In the genomic region with DNA sequence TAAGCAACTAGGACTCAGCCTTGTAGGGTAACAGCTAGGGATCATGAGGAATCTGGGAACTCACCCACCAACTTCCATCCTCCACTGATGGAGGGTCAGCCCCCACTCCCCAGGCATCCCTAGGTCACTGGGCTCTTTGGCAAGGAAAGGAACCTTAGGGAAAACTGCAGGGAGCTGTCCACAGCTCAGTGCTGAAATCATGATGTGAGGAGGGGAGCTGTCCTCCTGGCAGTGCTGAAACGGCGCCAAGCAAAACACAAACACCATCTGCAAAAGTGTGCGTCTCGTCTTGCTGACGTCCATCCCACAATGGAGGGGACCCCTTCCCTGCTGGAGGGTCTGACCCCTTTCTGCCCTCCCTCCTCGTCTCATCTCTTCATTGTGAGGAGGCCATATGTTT, we compare ENCODE assay signal across 8 mouse cellular contexts.
DNase-seq lines count a peak whose midpoint lies in the region; ATAC-seq lines count a peak whose summit lies in the region.

No protein-coding gene starts in this region.

- H3K9me3 ChIP-seq in liver, embryonic 12.5 days (replicated peaks): 0 out of 2 replicates have a peak, but pooled peaks cover 5% of the 10 kb centered on the region
- H3K9me3 ChIP-seq in limb, embryonic 10.5 days (replicated peaks): no peaks in the 10 kb centered on the region

- intact Hi-C loops in left cerebral cortex, postnatal 25 days (cut with DNase I): no loop called here

- no peak overlapping the region for H3K27ac ChIP-seq in liver, embryonic 12.5 days
- H3K27ac ChIP-seq in limb, embryonic 10.5 days: no peak overlapping the region

- DNase-seq in liver: peak; percentile 61
- peak; percentile 75 for DNase-seq in R1 (ENCODE audit: low read depth, low spot score)
- peak; percentile 68 for DNase-seq in embryo, embryonic 9.5 days (ENCODE audit: extremely low spot score)
- peak; percentile 88 for DNase-seq in limb, embryonic 10.5 days (ENCODE audit: low spot score)
- peak; percentile 81 for DNase-seq in retina, postnatal 1 day
- no peak for DNase-seq in left cerebral cortex, postnatal 25 days (ENCODE audit: low spot score in 2 of 2)
- no peak for DNase-seq in cerebellum, adult 11 months

- no peaks in the 10 kb centered on the region for H3K36me3 ChIP-seq in liver, embryonic 12.5 days
- H3K36me3 ChIP-seq in limb, embryonic 10.5 days: no peaks in the 10 kb centered on the region

- H3K9ac ChIP-seq in liver, embryonic 12.5 days: no peak overlapping the region

- no peaks in the 10 kb centered on the region for H3K27me3 ChIP-seq in liver, embryonic 12.5 days (replicated peaks)
- H3K27me3 ChIP-seq in limb, embryonic 10.5 days (ENCODE audit: low read depth, poor library complexity, severe bottlenecking): no peaks in the 10 kb centered on the region

- ATAC-seq in liver, embryonic 12.5 days: no peak

- WGBS in liver, embryonic 12.5 days (ENCODE audit: insufficient replicate concordance): 20% methylated on average over 6 of the region's 6 CpGs
- WGBS in limb, embryonic 10.5 days: 30% methylated on average over 6 of the region's 6 CpGs

- H3K4me1 ChIP-seq in liver, embryonic 12.5 days: no peaks in the 10 kb centered on the region
- no peaks in the 10 kb centered on the region for H3K4me1 ChIP-seq in limb, embryonic 10.5 days

- no peak overlapping the region for H3K4me3 ChIP-seq in liver, embryonic 12.5 days
- no peak overlapping the region for H3K4me3 ChIP-seq in limb, embryonic 10.5 days

- no peak overlapping the region for H3K4me2 ChIP-seq in liver, embryonic 12.5 days

Comparison
In these comparisons a context has a peak if more than half of its experiments do, and no peak if none do; other contexts are left out.
1. DNase-seq: peak in liver (single experiment), R1 (single experiment), embryo, embryonic 9.5 days (single experiment), limb, embryonic 10.5 days (single experiment) and retina, postnatal 1 day (single experiment); none in left cerebral cortex, postnatal 25 days (0 of 2) and cerebellum, adult 11 months (single experiment).